Mouse (Mus musculus): ENCODE measurements around the gene Gtf3c5.
A peak's percentile ranks its signal among the peaks of the same experiment; 100 is the strongest.

Gene Gtf3c5

GRCm38 (mm10) chr2:28607341-28608165 lies 24.0 kb upstream of the Gtf3c5 start:
- DNase-seq (ENCODE audit: low read depth, low spot score): no peak

- DNase-seq (ENCODE audit: low read depth, low spot score): no peak
These were observed 23.2 kb upstream of the Gtf3c5 start for GRCm38 (mm10) chr2:28606601-28607340.

- DNase-seq (ENCODE audit: low read depth, low spot score): no peak
These were observed 22.4 kb upstream of the Gtf3c5 start for GRCm38 (mm10) chr2:28605789-28606541.

GRCm38 (mm10) chr2:28603542-28603941 lies 20.0 kb upstream of the Gtf3c5 start:
- DNase-seq (ENCODE audit: low read depth, low spot score): no peak

GRCm38 (mm10) chr2:28601720-28602590 lies 18.4 kb upstream of the Gtf3c5 start:
- DNase-seq (ENCODE audit: low read depth, low spot score): no peak

- DNase-seq (ENCODE audit: low read depth, low spot score): no peak
These were observed 16.0 kb upstream of the Gtf3c5 start for GRCm38 (mm10) chr2:28599569-28599900.

- no peak for DNase-seq (ENCODE audit: low read depth, low spot score)
These were observed 15.4 kb upstream of the Gtf3c5 start for GRCm38 (mm10) chr2:28598692-28599568.

GRCm38 (mm10) chr2:28597733-28598547 lies 14.4 kb upstream of the Gtf3c5 start:
- DNase-seq (ENCODE audit: low read depth, low spot score): no peak

GRCm38 (mm10) chr2:28596998-28597397 lies 13.4 kb upstream of the Gtf3c5 start:
- DNase-seq (ENCODE audit: low read depth, low spot score): no peak

- no peak for DNase-seq (ENCODE audit: low read depth, low spot score)
These were observed 12.5 kb upstream of the Gtf3c5 start for GRCm38 (mm10) chr2:28596021-28596420.

- peak; percentile 74 for DNase-seq (ENCODE audit: low read depth, low spot score)
These were observed 9.3 kb upstream of the Gtf3c5 start for GRCm38 (mm10) chr2:28592809-28593208.

- DNase-seq (ENCODE audit: low read depth, low spot score): no peak
These were observed 7.9 kb upstream of the Gtf3c5 start for GRCm38 (mm10) chr2:28591479-28591878.

GRCm38 (mm10) chr2:28588574-28588973 lies 5.0 kb upstream of the Gtf3c5 start:
- DNase-seq (ENCODE audit: low read depth, low spot score): no peak

- no peak for DNase-seq (ENCODE audit: low read depth, low spot score)
These were observed 2.2 kb upstream of the Gtf3c5 start for GRCm38 (mm10) chr2:28585730-28586129.

GRCm38 (mm10) chr2:28585043-28585571 lies 1.6 kb upstream of the Gtf3c5 start:
- DNase-seq (ENCODE audit: low read depth, low spot score): peak; percentile 92

GRCm38 (mm10) chr2:28582647-28583353 lies 751 bp downstream of the Gtf3c5 start:
- DNase-seq (ENCODE audit: low read depth, low spot score): peak; percentile 93

- peak; percentile 24 for DNase-seq (ENCODE audit: low read depth, low spot score)
These were observed 5.5 kb downstream of the Gtf3c5 start for GRCm38 (mm10) chr2:28578003-28578402.

- no peak for DNase-seq (ENCODE audit: low read depth, low spot score)
These were observed 6.7 kb downstream of the Gtf3c5 start for GRCm38 (mm10) chr2:28576815-28577214.

GRCm38 (mm10) chr2:28575341-28575740 lies 8.2 kb downstream of the Gtf3c5 start:
- no peak for DNase-seq (ENCODE audit: low read depth, low spot score)

All from mesoderm, embryonic 11.5 days (tissue).